Mouse (Mus musculus): ENCODE data around the gene BC028528. TPM values are rescaled to one million over a fixed set of nuclear protein-coding genes. Genes with fewer than 3 reads are reported as not detected.
A peak's percentile ranks its signal among the peaks of the same experiment; 100 is the strongest.

Gene BC028528
- total and polyA plus RNA-seq, 3 experiments, result 15.6 to 46.1 (median 40.6) TPM

GRCm38 (mm10) chr3:95928658-95929503 is 37.1 kb upstream of the BC028528 start, which contains the start of gene Anp32e (continued):
- TF ChIP-seq MEF2A (IDR thresholded peaks at IDR 0.05; ENCODE audit: borderline replicate concordance, low read depth, low read length) (peak; percentile 29; the same call in 1 of the 2 replicates), CTCF (conservative IDR thresholded peaks at IDR 0.05 in 1 of 2, IDR thresholded peaks at IDR 0.05 in 1 of 2; ENCODE audit: low read depth in 2 of 2, low read length in 2 of 2) (no peak), EP300 (IDR thresholded peaks at IDR 0.05; ENCODE audit: low read length) (no peak), MYC (IDR thresholded peaks at IDR 0.05; ENCODE audit: low read depth, low read length) (peak; percentile 35; the same call in 1 of the 2 replicates), SMC3 (IDR thresholded peaks at IDR 0.05; ENCODE audit: low read depth, low read length) (no peak), MAFK (IDR thresholded peaks at IDR 0.05; ENCODE audit: insufficient replicate concordance, low read length) (no peak), RCOR1 (conservative IDR thresholded peaks at IDR 0.05; ENCODE audit: low read depth, low read length) (no peak), NRF1 (IDR thresholded peaks at IDR 0.05; ENCODE audit: low read depth, low read length) (no peak), CHD1 (IDR thresholded peaks at IDR 0.05; ENCODE audit: low read depth, low read length) (peak; percentile 83), USF2 (conservative IDR thresholded peaks at IDR 0.05; ENCODE audit: low read depth, low read length) (no peak), POLR2AphosphoS2 (IDR thresholded peaks at IDR 0.05; ENCODE audit: low read depth, low read length) (peak; percentile 80; the same call in 1 of the 2 replicates), MAZ (IDR thresholded peaks at IDR 0.05; ENCODE audit: low read depth, low read length) (peak; percentile 85; the same call in 1 of the 2 replicates), KAT2A (IDR thresholded peaks at IDR 0.05; ENCODE audit: insufficient replicate concordance, low read length) (peak; percentile 52; the same call in 1 of the 2 replicates), JUN (IDR thresholded peaks at IDR 0.05; ENCODE audit: insufficient read depth, low read depth, low read length) (no peak), SIN3A (IDR thresholded peaks at IDR 0.05; ENCODE audit: low read length) (peak; percentile 87), ZKSCAN1 (IDR thresholded peaks at IDR 0.05; ENCODE audit: borderline replicate concordance, low read depth, low read length) (no peak), POLR2A (IDR thresholded peaks at IDR 0.05; ENCODE audit: low read depth, low read length) (peak; percentile 95), HCFC1 (IDR thresholded peaks at IDR 0.05; ENCODE audit: low read depth, low read length) (peak; percentile 53), TCF12 (IDR thresholded peaks at IDR 0.05; ENCODE audit: low read depth, low read length) (peak; percentile 100), PAX5 (IDR thresholded peaks at IDR 0.05; ENCODE audit: low read length) (no peak), ZC3H11A (IDR thresholded peaks at IDR 0.05; ENCODE audit: low read depth, low read length) (no peak), TBP (conservative IDR thresholded peaks at IDR 0.05; ENCODE audit: low read depth, low read length) (peak; percentile 98), USF1 (IDR thresholded peaks at IDR 0.05; ENCODE audit: low read depth, low read length) (no peak), CHD2 (IDR thresholded peaks at IDR 0.05; ENCODE audit: low read length) (peak; percentile 97)

- in situ Hi-C loops (cut with MboI; ENCODE audit: low pct_ligation_motif_present, low pct_unique_long_range_greater_than_20kb, low sequenced_read_pairs) (no loop called here), dilution Hi-C loops (cut with MboI; ENCODE audit: extremely low pct_ligation_motif_present, extremely low pct_unique_long_range_greater_than_20kb, low sequenced_read_pairs) (no loop called here)
- TF ChIP-seq ELF1 (IDR thresholded peaks at IDR 0.05; ENCODE audit: low read depth, low read length) (no peak), UBTF (IDR thresholded peaks at IDR 0.05; ENCODE audit: low read depth, low read length) (no peak), USF2 (conservative IDR thresholded peaks at IDR 0.05; ENCODE audit: low read depth, low read length) (no peak), JUN (IDR thresholded peaks at IDR 0.05; ENCODE audit: insufficient read depth, low read depth, low read length) (no peak), CTCF (conservative IDR thresholded peaks at IDR 0.05 in 1 of 2, IDR thresholded peaks at IDR 0.05 in 1 of 2; ENCODE audit: low read depth in 2 of 2, low read length in 2 of 2) (no peak), ZNF384 (IDR thresholded peaks at IDR 0.05; ENCODE audit: low read depth, low read length) (no peak), ETS1 (conservative IDR thresholded peaks at IDR 0.05; ENCODE audit: low read depth, low read length) (no peak), CHD1 (IDR thresholded peaks at IDR 0.05; ENCODE audit: low read depth, low read length) (no peak), MXI1 (IDR thresholded peaks at IDR 0.05; ENCODE audit: low read depth, low read length) (no peak), TCF12 (IDR thresholded peaks at IDR 0.05; ENCODE audit: low read depth, low read length) (no peak), ZC3H11A (IDR thresholded peaks at IDR 0.05; ENCODE audit: low read depth, low read length) (no peak), USF1 (IDR thresholded peaks at IDR 0.05; ENCODE audit: low read depth, low read length) (no peak), ZKSCAN1 (IDR thresholded peaks at IDR 0.05; ENCODE audit: borderline replicate concordance, low read depth, low read length) (no peak), IRF4 (IDR thresholded peaks at IDR 0.05; ENCODE audit: low read depth, low read length) (no peak), SIN3A (IDR thresholded peaks at IDR 0.05; ENCODE audit: low read length) (no peak), GABPA (IDR thresholded peaks at IDR 0.05; ENCODE audit: insufficient replicate concordance, low read depth, low read length) (no peak), TBP (conservative IDR thresholded peaks at IDR 0.05; ENCODE audit: low read depth, low read length) (no peak)
- peak overlapping the region; percentile 64 for H3K4me2 ChIP-seq (ENCODE audit: insufficient read depth, low read depth, poor library complexity, severe bottlenecking)
- H3K36me3 ChIP-seq (replicated peaks in 1 of 2; ENCODE audit: control insufficient read depth in 1 of 2, insufficient read depth in 1 of 2, low read length in 1 of 2), result peaks cover under 1 to 6% of the 10 kb centered on the region in 2 experiments
- peak overlapping the region; percentile 96 for H3K9ac ChIP-seq (ENCODE audit: insufficient read depth, low read depth)
- H3K9me3 ChIP-seq (replicated peaks; ENCODE audit: low read length), result no peaks in the 10 kb centered on the region
- peak overlapping the region; percentile 58 to 92 (median 81) for H3K4me3 ChIP-seq (replicated peaks in 1 of 3; ENCODE audit: low read depth in 2 of 3, low read length in 2 of 3, poor library complexity in 1 of 3)
- no peak for DNase-seq (ENCODE audit: extremely low read depth)
- peak overlapping the region; percentile 62; the same call in 1 of the 2 replicates for H3K27ac ChIP-seq (ENCODE audit: insufficient read depth, low read depth)
- peaks cover 41% of the 10 kb centered on the region for H3K79me2 ChIP-seq (replicated peaks; ENCODE audit: control insufficient read depth, extremely low read depth, insufficient read depth, poor library complexity, severe bottlenecking)
- H3K27me3 ChIP-seq (replicated peaks), result no peaks in the 10 kb centered on the region
- H3K4me1 ChIP-seq (ENCODE audit: control insufficient read depth in 1 of 2, insufficient read depth in 2 of 2), result peaks cover 8 to 19% of the 10 kb centered on the region in 2 experiments
These were observed 36.5 kb upstream of the BC028528 start for GRCm38 (mm10) chr3:95928261-95928657.

All from CH12.LX (cell line).